Comparison of ENCODE assay signal across 7 mouse cellular contexts in the genomic region with DNA sequence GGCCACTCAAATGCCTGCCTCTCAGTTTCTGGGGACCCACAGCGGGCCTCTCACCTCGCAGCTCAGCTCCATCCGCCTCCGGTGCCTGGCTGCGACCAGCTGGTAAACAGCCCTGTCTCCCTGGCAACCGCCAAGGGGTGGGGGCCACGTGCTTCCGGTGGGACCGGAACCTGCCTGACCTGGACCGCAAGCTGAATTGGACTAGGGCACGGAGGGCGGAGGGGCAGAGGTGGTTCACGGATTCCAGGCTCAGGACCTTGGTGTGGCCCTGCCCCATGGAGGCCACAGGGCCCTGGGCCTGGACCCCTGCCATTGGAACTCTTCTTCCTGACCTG. TPM values are rescaled to one million over a fixed set of nuclear protein-coding genes. Genes with fewer than 3 reads are reported as not detected.
DNase-seq lines count a peak whose midpoint lies in the region; ATAC-seq and TF ChIP-seq lines count a peak whose summit lies in the region.

No protein-coding gene starts in this region.

- peak overlapping the region; percentile 57 for H3K4me2 ChIP-seq in forebrain, embryonic 13.5 days
- H3K4me2 ChIP-seq in midbrain, embryonic 12.5 days (replicated peaks), result peak overlapping the region; percentile 60

- no peaks in the 10 kb centered on the region for H3K36me3 ChIP-seq in ES-E14 (ENCODE audit: control insufficient read depth, insufficient read depth, low read length, poor library complexity, severe bottlenecking)
- no peaks in the 10 kb centered on the region for H3K36me3 ChIP-seq in forebrain, embryonic 13.5 days (ENCODE audit: poor library complexity, severe bottlenecking)
- no peaks in the 10 kb centered on the region for H3K36me3 ChIP-seq in midbrain, embryonic 12.5 days
- H3K36me3 ChIP-seq in testis, adult 2 months (ENCODE audit: control insufficient read depth, insufficient read depth, low read length), result no peaks in the 10 kb centered on the region

- no peak for TF ChIP-seq CTCF in testis, adult 2 months (IDR thresholded peaks at IDR 0.05; ENCODE audit: control insufficient read depth, insufficient read depth, insufficient replicate concordance, low read depth, low read length)

- H3K4me1 ChIP-seq in ES-E14 (ENCODE audit: control insufficient read depth in 2 of 2, insufficient read depth in 2 of 2, low read length in 2 of 2, poor library complexity in 1 of 2), result peaks cover 1 to 12% of the 10 kb centered on the region in 2 experiments; a peak in 2 of 4 replicates
- H3K4me1 ChIP-seq in forebrain, embryonic 13.5 days, result peaks cover 31% of the 10 kb centered on the region
- peaks cover 25% of the 10 kb centered on the region for H3K4me1 ChIP-seq in midbrain, embryonic 12.5 days
- H3K4me1 ChIP-seq in testis, adult 2 months (ENCODE audit: control insufficient read depth, insufficient read depth, low read length), result peaks cover 24% of the 10 kb centered on the region

- no peak for DNase-seq in ES-E14 (ENCODE audit: low read depth, low spot score)
- DNase-seq in adrenal gland, postnatal 36 days, result peak; percentile 80 to 86
- DNase-seq in heart, postnatal 4 days, result peak; percentile 73
- peak; percentile 69 for DNase-seq in left cerebral cortex, postnatal 4 days

- no peak overlapping the region for H3K27ac ChIP-seq in ES-E14 (ENCODE audit: insufficient read depth, low read depth, low read length, poor library complexity, severe bottlenecking)
- H3K27ac ChIP-seq in forebrain, embryonic 13.5 days, result peak overlapping the region; percentile 16
- no peak overlapping the region for H3K27ac ChIP-seq in midbrain, embryonic 12.5 days (replicated peaks)
- peak overlapping the region; percentile 75 for H3K27ac ChIP-seq in testis, adult 2 months (ENCODE audit: control insufficient read depth, insufficient read depth, low read depth, low read length)

- TF ChIP-seq POLR2A in testis, adult 2 months (IDR thresholded peaks at IDR 0.05; ENCODE audit: control insufficient read depth, low read depth, low read length), result peak; percentile 76; the same call in 1 of the 2 replicates

- peak overlapping the region; percentile 60; the same call in 1 of the 2 replicates for H3K9ac ChIP-seq in ES-E14 (ENCODE audit: insufficient read depth, low read depth, low read length, poor library complexity, severe bottlenecking)
- H3K9ac ChIP-seq in forebrain, embryonic 13.5 days, result peak overlapping the region; percentile 56
- H3K9ac ChIP-seq in midbrain, embryonic 12.5 days (replicated peaks), result peak overlapping the region; percentile 48

- peak; percentile 83 for ATAC-seq in forebrain, embryonic 13.5 days
- peak; percentile 80; the same call in 1 of the 2 replicates for ATAC-seq in midbrain, embryonic 12.5 days (ENCODE audit: low FRiP score, low read depth)

- H3K4me3 ChIP-seq in ES-E14 (ENCODE audit: insufficient read depth in 1 of 2, low read depth in 1 of 2, low read length in 2 of 2, poor library complexity in 1 of 2, severe bottlenecking in 1 of 2), result peak overlapping the region; percentile 35 to 56
- peak overlapping the region; percentile 34 for H3K4me3 ChIP-seq in forebrain, embryonic 13.5 days
- peak overlapping the region; percentile 34 for H3K4me3 ChIP-seq in midbrain, embryonic 12.5 days
- peak overlapping the region; percentile 97 for H3K4me3 ChIP-seq in testis, adult 2 months (ENCODE audit: control insufficient read depth, low read depth, low read length)

- H3K9me3 ChIP-seq in ES-E14 (ENCODE audit: control insufficient read depth, insufficient read depth, low read depth, low read length), result no peaks in the 10 kb centered on the region
- no peaks in the 10 kb centered on the region for H3K9me3 ChIP-seq in forebrain, embryonic 13.5 days (replicated peaks)
- H3K9me3 ChIP-seq in midbrain, embryonic 12.5 days, result no peaks in the 10 kb centered on the region

- intact Hi-C loops in left cerebral cortex, postnatal 4 days (cut with DNase I), result no loop called here

- 6% methylated on average over 13 of the region's 13 CpGs for WGBS in forebrain, embryonic 13.5 days
- 7% methylated on average over 13 of the region's 13 CpGs for WGBS in midbrain, embryonic 12.5 days

- in situ Hi-C loops in ES-E14 (cut with MboI; ENCODE audit: low sequenced_read_pairs in 2 of 2, unreplicated experiment in 2 of 2), result no loop called here

- peaks cover 6% of the 10 kb centered on the region; the same call in 1 of the 2 replicates for H3K27me3 ChIP-seq in forebrain, embryonic 13.5 days
- 0 out of 2 replicates have a peak, but pooled peaks cover 3% of the 10 kb centered on the region for H3K27me3 ChIP-seq in midbrain, embryonic 12.5 days
- no peaks in the 10 kb centered on the region for H3K27me3 ChIP-seq in testis, adult 2 months (ENCODE audit: control insufficient read depth, insufficient read depth, low read length)

TF ChIP-seq in ES-E14, 5 proteins besides CTCF, POLR2A, EP300 and RAD21:
- TF ChIP-seq CHD2 (IDR thresholded peaks at IDR 0.05; ENCODE audit: low read depth, low read length) (no peak), ZC3H11A (IDR thresholded peaks at IDR 0.05; ENCODE audit: borderline replicate concordance, low read depth, low read length) (no peak), ZNF384 (IDR thresholded peaks at IDR 0.05; ENCODE audit: low read depth, low read length) (no peak), HCFC1 (IDR thresholded peaks at IDR 0.05; ENCODE audit: borderline replicate concordance, insufficient read depth, low read length) (no peak), MAFK (IDR thresholded peaks at IDR 0.05; ENCODE audit: insufficient read depth, low read depth, low read length) (no peak)
TF ChIP-seq in ES-E14: peak in this region for 0.

RNA-seq across cellular contexts. Expression of gene Pla2g2c, which starts 0.5 kb away (rescaled TPM):
- total RNA-seq in ES-E14 (2012; rRNA removed), result 0.42 and 0.54 TPM in 2 replicates
- total RNA-seq in adrenal gland, postnatal 36 days (2021), result under 1 TPM; 0.20 to 0.43 TPM
- 0.15 and 0.55 TPM in 2 replicates for polyA plus RNA-seq in forebrain, embryonic 13.5 days (2015; fragmentation: Nextera tagmentation; extraction: Ambion mirVana)
- not detected for total RNA-seq in heart, postnatal 4 days (2021)
- total RNA-seq in left cerebral cortex, postnatal 4 days (2021), result under 1 TPM in 1 of 2 experiments, not detected in 1; 0.10 TPM
- 0.50 and 0.98 TPM in 2 replicates for polyA plus RNA-seq in midbrain, embryonic 12.5 days (2016; fragmentation: Nextera tagmentation; extraction: Ambion mirVana)
- polyA plus RNA-seq in testis, adult 2 months (2012; rRNA removed), result 148 and 161 TPM in 2 replicates

RNA-seq across cellular contexts. Expression of gene Ubxn10, which starts 11.9 kb away (rescaled TPM):
- total RNA-seq in ES-E14 (2012; rRNA removed), result 1.1 and 2.3 TPM in 2 replicates
- total RNA-seq in adrenal gland, postnatal 36 days (2021), result under 1 TPM; 0.76 to 0.79 TPM
- polyA plus RNA-seq in forebrain, embryonic 13.5 days (2015; fragmentation: Nextera tagmentation; extraction: Ambion mirVana), result 2.3 and 2.4 TPM in 2 replicates
- 1 to 10 TPM in 1 of 2 experiments, under 1 TPM in 1; 0.79 to 1.0 TPM for total RNA-seq in heart, postnatal 4 days (2021)
- 1 to 10 TPM; 1.4 to 1.7 TPM for total RNA-seq in left cerebral cortex, postnatal 4 days (2021)
- polyA plus RNA-seq in midbrain, embryonic 12.5 days (2016; fragmentation: Nextera tagmentation; extraction: Ambion mirVana), result 1.4 and 2.1 TPM in 2 replicates
- polyA plus RNA-seq in testis, adult 2 months (2012; rRNA removed), result 371 and 394 TPM in 2 replicates

RNA-seq across cellular contexts. Expression of gene Pla2g2f, which starts 32.3 kb away (rescaled TPM):
- 0.21 and 0.22 TPM in 2 replicates for total RNA-seq in ES-E14 (2012; rRNA removed)
- 10 to 100 TPM; 19.8 to 31.3 TPM for total RNA-seq in adrenal gland, postnatal 36 days (2021)
- not detected in 2 replicates for polyA plus RNA-seq in forebrain, embryonic 13.5 days (2015; fragmentation: Nextera tagmentation; extraction: Ambion mirVana)
- total RNA-seq in heart, postnatal 4 days (2021), result under 1 TPM in 1 of 2 experiments, not detected in 1; 0.10 TPM
- not detected for total RNA-seq in left cerebral cortex, postnatal 4 days (2021)
- 0.11 and 0.12 TPM in 2 replicates for polyA plus RNA-seq in midbrain, embryonic 12.5 days (2016; fragmentation: Nextera tagmentation; extraction: Ambion mirVana)
- polyA plus RNA-seq in testis, adult 2 months (2012; rRNA removed), result not detected in 2 replicates

RNA-seq across cellular contexts. Expression of gene Pla2g2d, which starts 50.4 kb away (rescaled TPM):
- total RNA-seq in ES-E14 (2012; rRNA removed), result not detected in 2 replicates
- total RNA-seq in adrenal gland, postnatal 36 days (2021), result 1 to 10 TPM; 2.1 to 2.5 TPM
- 0.08 TPM in 1 of 2 replicates, not detected in the other for polyA plus RNA-seq in forebrain, embryonic 13.5 days (2015; fragmentation: Nextera tagmentation; extraction: Ambion mirVana)
- not detected for total RNA-seq in heart, postnatal 4 days (2021)
- total RNA-seq in left cerebral cortex, postnatal 4 days (2021), result not detected
- polyA plus RNA-seq in midbrain, embryonic 12.5 days (2016; fragmentation: Nextera tagmentation; extraction: Ambion mirVana), result 0.21 and 0.33 TPM in 2 replicates
- 0.36 and 0.38 TPM in 2 replicates for polyA plus RNA-seq in testis, adult 2 months (2012; rRNA removed)

Comparison
In these comparisons a context has a peak if more than half of its experiments do, and no peak if none do; other contexts are left out.
1. H3K27ac ChIP-seq: peak in forebrain, embryonic 13.5 days (single experiment) and testis, adult 2 months (single experiment); none in ES-E14 (single experiment) and midbrain, embryonic 12.5 days (single experiment).
2. H3K4me3 ChIP-seq: peak in every context shown above with its lines; median percentile 97 in testis, adult 2 months; 46 in ES-E14; 34 in forebrain, embryonic 13.5 days; 34 in midbrain, embryonic 12.5 days.
3. RNA of gene Pla2g2f, which starts 32.3 kb away (total RNA-seq): 19.8 to 31.3 TPM in adrenal gland, postnatal 36 days; 0.21 to 0.22 TPM in ES-E14, 0.10 TPM in heart, postnatal 4 days and not detected in left cerebral cortex, postnatal 4 days; every median in the first group is over 10 times any median in the second.
4. Peak in every context shown above with its lines, with median percentiles within 50 percentile points of each other: H3K9ac ChIP-seq.